Mouse (Mus musculus) heart, embryonic 13.5 days (tissue): ENCODE measurements around the gene Ldlrad3. TPM values are rescaled to one million over a fixed set of nuclear protein-coding genes. Genes with fewer than 3 reads are reported as not detected.
A peak's percentile ranks its signal among the peaks of the same experiment; 100 is the strongest.

Experiments used
- ATAC-seq: fragments of 200-750 bp; cut with Nextera tagmentation; 2 replicates; pipeline ENCODE4 v1.8.0; 2017; ENCODE audit warnings: moderate TSS enrichment; ENCODE audit not compliant: insufficient number of reproducible peaks, low FRiP score, low TSS enrichment; ENCODE audit errors: extremely low read depth
- H3K27ac ChIP-seq: fragments of 300-500 bp; sonication (generic); replicated peaks from 2 replicates; pipeline ENCODE4 v1.5.1; 2015; ENCODE audit warnings: moderate library complexity, mild to moderate bottlenecking, inconsistent platforms
- H3K27me3 ChIP-seq: fragments of 300-500 bp; sonication (generic); replicated peaks from 2 replicates; pipeline ENCODE4 v1.6.1; 2015; ENCODE audit warnings: mild to moderate bottlenecking, inconsistent platforms
- H3K36me3 ChIP-seq: fragments of 300-500 bp; sonication (generic); 2 replicates; pipeline ENCODE4 v1.6.1; 2015; ENCODE audit warnings: mild to moderate bottlenecking, inconsistent platforms
- H3K4me1 ChIP-seq: fragments of 300-500 bp; sonication (generic); 2 replicates; pipeline ENCODE4 v1.6.1; 2015; ENCODE audit warnings: inconsistent platforms
- H3K4me2 ChIP-seq: fragments of 300-500 bp; sonication (generic); 2 replicates; pipeline ENCODE4 v1.6.1; 2015; ENCODE audit warnings: inconsistent platforms, mild to moderate bottlenecking, moderate library complexity
- H3K4me3 ChIP-seq: fragments of 300-500 bp; sonication (generic); 2 replicates; pipeline ENCODE4 v1.5.1; 2015; ENCODE audit warnings: moderate library complexity, mild to moderate bottlenecking, inconsistent platforms
- H3K9ac ChIP-seq: fragments of 300-500 bp; sonication (generic); 2 replicates; pipeline ENCODE4 v1.6.1; 2015; ENCODE audit warnings: inconsistent platforms, mild to moderate bottlenecking, moderate library complexity
- H3K9me3 ChIP-seq: fragments of 300-500 bp; sonication (generic); 2 replicates; pipeline ENCODE4 v1.6.1; 2016; ENCODE audit warnings: inconsistent platforms
- WGBS: fragments of 180-500 bp; shearing (Covaris S2); methylation state at CpG from one replicate; pipeline ENCODE4 v1.1.7; 2015; ENCODE audit warnings: mixed read lengths; 5-methylcytosine and 5-hydroxymethylcytosine counted together
- polyA plus RNA-seq: library from polyadenylated mRNA; unstranded; fragments of >200 nt; fragmentation: Nextera tagmentation; extraction: Ambion mirVana; gene quantifications from 2 replicates; pipeline ENCODE4 v1.2.1, GENCODE M21; 2015

The Ldlrad3 gene
- polyA plus RNA-seq, 1 experiment from 2014 or later: 16.3 TPM

GRCm38 (mm10) chr2:102113323-102113722 lies 72.9 kb downstream of the Ldlrad3 start:
- H3K27ac ChIP-seq: 0 out of 2 replicates have a peak overlapping the region, but pooled peaks have one; percentile 20
- H3K4me3 ChIP-seq: no peak overlapping the region
- H3K27me3 ChIP-seq: no peaks in the 10 kb centered on the region
- peaks cover 7% of the 10 kb centered on the region for H3K36me3 ChIP-seq
- peaks cover 56% of the 10 kb centered on the region for H3K4me1 ChIP-seq
- no peaks in the 10 kb centered on the region for H3K9me3 ChIP-seq
- peak overlapping the region; percentile 34 for H3K4me2 ChIP-seq
- H3K9ac ChIP-seq: no peak overlapping the region
- WGBS: 32% methylated on average over 12 of the region's 12 CpGs
- ATAC-seq: no peak

GRCm38 (mm10) chr2:102111906-102112499 lies 74.2 kb downstream of the Ldlrad3 start:
- WGBS: 46% methylated on average over 13 of the region's 13 CpGs
- Histone ChIP-seq H3K4me1 (peaks cover 56% of the 10 kb centered on the region), H3K36me3 (peaks cover 7% of the 10 kb centered on the region), H3K27ac (0 out of 2 replicates have a peak overlapping the region, but pooled peaks have one; percentile 7), H3K9ac (no peak overlapping the region), H3K4me2 (no peak overlapping the region), H3K9me3 (no peaks in the 10 kb centered on the region), H3K4me3 (no peak overlapping the region), H3K27me3 (no peaks in the 10 kb centered on the region)
- no peak for ATAC-seq

GRCm38 (mm10) chr2:102110306-102110705 lies 75.9 kb downstream of the Ldlrad3 start:
- no peaks in the 10 kb centered on the region for H3K9me3 ChIP-seq
- H3K9ac ChIP-seq: no peak overlapping the region
- peaks cover 45% of the 10 kb centered on the region for H3K4me1 ChIP-seq
- H3K27me3 ChIP-seq: no peaks in the 10 kb centered on the region
- ATAC-seq: no peak
- peaks cover 7% of the 10 kb centered on the region for H3K36me3 ChIP-seq
- H3K4me3 ChIP-seq: no peak overlapping the region
- WGBS: 85% methylated on average over 2 of the region's 2 CpGs
- H3K27ac ChIP-seq: no peak overlapping the region
- H3K4me2 ChIP-seq: no peak overlapping the region

DNA sequence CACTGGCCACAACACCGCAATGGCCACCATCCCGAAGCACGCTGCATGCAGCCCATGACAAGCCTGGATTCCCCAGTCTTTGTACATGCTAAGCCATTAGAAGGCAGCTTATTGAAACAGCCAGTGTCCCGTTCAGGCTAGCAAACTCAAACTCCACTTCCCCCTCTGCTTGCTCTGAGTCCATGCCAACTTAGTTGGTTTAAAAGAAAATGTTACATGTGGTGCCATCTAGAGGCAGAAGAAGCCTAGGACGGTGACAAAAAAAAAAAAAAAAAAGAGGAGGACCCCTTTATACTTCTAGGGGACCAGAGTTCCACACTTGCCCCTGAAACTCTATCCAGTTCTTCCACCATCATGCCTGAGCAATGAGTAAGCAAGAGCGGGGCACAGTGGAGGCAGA lies 78.9 kb downstream of the Ldlrad3 start:
- peaks cover 7% of the 10 kb centered on the region for H3K36me3 ChIP-seq
- ATAC-seq: no peak
- peaks cover 36% of the 10 kb centered on the region for H3K4me1 ChIP-seq
- 58% methylated on average over 6 of the region's 6 CpGs for WGBS
- no peaks in the 10 kb centered on the region for H3K9me3 ChIP-seq
- H3K9ac ChIP-seq: no peak overlapping the region
- H3K4me3 ChIP-seq: no peak overlapping the region
- H3K27me3 ChIP-seq: no peaks in the 10 kb centered on the region
- no peak overlapping the region for H3K27ac ChIP-seq
- no peak overlapping the region for H3K4me2 ChIP-seq

DNA sequence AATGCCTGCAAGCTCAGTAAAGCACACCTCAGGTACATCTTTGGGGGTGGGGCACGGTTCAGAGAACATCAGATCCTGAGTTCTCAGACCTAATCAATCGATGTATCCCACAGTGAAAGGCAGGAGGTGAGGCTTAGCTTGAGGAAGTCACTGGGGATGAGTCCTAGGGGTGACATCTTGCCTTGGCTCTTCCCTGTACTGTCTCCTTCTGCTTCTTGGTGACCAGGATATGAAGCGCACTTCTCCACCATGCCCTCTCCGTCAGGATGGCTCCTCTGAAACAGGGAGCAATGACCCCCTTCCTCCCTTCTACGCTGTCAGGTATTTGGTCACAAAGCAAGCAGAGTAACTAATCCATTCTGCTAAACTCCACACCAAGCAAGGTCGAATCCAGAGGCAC lies 79.5 kb downstream of the Ldlrad3 start:
- Histone ChIP-seq H3K4me2 (no peak overlapping the region), H3K36me3 (peaks cover 7% of the 10 kb centered on the region), H3K4me3 (no peak overlapping the region), H3K27me3 (no peaks in the 10 kb centered on the region), H3K9ac (no peak overlapping the region), H3K27ac (no peak overlapping the region), H3K4me1 (peaks cover 36% of the 10 kb centered on the region), H3K9me3 (no peaks in the 10 kb centered on the region)
- ATAC-seq: no peak
- WGBS: 89% methylated on average over 6 of the region's 6 CpGs

GRCm38 (mm10) chr2:102105454-102105853 lies 80.7 kb downstream of the Ldlrad3 start:
- Histone ChIP-seq H3K4me3 (no peak overlapping the region), H3K27ac (no peak overlapping the region), H3K4me1 (peaks cover 37% of the 10 kb centered on the region), H3K4me2 (no peak overlapping the region), H3K27me3 (no peaks in the 10 kb centered on the region), H3K36me3 (peaks cover 3% of the 10 kb centered on the region; the same call in 1 of the 2 replicates), H3K9ac (no peak overlapping the region), H3K9me3 (no peaks in the 10 kb centered on the region)
- WGBS: 69% methylated on average over 2 of the region's 2 CpGs
- ATAC-seq: no peak

DNA sequence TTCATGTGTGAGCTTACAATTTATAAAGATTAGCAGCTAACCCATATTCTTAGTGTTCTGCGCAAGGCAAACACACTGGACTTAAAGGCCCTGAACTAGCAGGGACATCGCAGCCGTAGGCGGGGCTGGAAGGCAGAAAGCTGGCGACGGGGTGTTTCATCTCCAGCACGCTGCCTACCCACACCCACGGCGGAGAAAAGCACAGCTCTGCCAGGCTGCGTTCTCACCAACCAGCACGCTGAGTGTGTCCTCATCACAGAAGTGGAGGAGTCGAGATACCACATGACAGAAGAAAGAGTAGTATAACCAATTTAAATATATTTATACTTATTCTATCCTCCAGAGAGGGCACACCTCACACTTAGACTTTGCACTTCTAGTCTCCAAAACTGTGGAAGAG lies 82.2 kb downstream of the Ldlrad3 start:
- no peak for ATAC-seq
- Histone ChIP-seq H3K4me3 (no peak overlapping the region), H3K9me3 (no peaks in the 10 kb centered on the region), H3K9ac (no peak overlapping the region), H3K27me3 (no peaks in the 10 kb centered on the region), H3K36me3 (no peaks in the 10 kb centered on the region), H3K4me1 (peaks cover 45% of the 10 kb centered on the region), H3K4me2 (no peak overlapping the region), H3K27ac (no peak overlapping the region)
- 82% methylated on average over 12 of the region's 12 CpGs for WGBS

- no peak overlapping the region for H3K27ac ChIP-seq
- ATAC-seq: no peak
- peaks cover 31% of the 10 kb centered on the region for H3K4me1 ChIP-seq
- 0 out of 2 replicates have a peak, but pooled peaks cover 3% of the 10 kb centered on the region for H3K27me3 ChIP-seq
- no peaks in the 10 kb centered on the region for H3K9me3 ChIP-seq
- no peak overlapping the region for H3K4me3 ChIP-seq
- H3K36me3 ChIP-seq: no peaks in the 10 kb centered on the region
- H3K9ac ChIP-seq: no peak overlapping the region
- WGBS: 43% methylated on average over 4 of the region's 4 CpGs
- no peak overlapping the region for H3K4me2 ChIP-seq
Observed at GRCm38 (mm10) chr2:102100490-102100889, 85.7 kb downstream of the Ldlrad3 start.

DNA sequence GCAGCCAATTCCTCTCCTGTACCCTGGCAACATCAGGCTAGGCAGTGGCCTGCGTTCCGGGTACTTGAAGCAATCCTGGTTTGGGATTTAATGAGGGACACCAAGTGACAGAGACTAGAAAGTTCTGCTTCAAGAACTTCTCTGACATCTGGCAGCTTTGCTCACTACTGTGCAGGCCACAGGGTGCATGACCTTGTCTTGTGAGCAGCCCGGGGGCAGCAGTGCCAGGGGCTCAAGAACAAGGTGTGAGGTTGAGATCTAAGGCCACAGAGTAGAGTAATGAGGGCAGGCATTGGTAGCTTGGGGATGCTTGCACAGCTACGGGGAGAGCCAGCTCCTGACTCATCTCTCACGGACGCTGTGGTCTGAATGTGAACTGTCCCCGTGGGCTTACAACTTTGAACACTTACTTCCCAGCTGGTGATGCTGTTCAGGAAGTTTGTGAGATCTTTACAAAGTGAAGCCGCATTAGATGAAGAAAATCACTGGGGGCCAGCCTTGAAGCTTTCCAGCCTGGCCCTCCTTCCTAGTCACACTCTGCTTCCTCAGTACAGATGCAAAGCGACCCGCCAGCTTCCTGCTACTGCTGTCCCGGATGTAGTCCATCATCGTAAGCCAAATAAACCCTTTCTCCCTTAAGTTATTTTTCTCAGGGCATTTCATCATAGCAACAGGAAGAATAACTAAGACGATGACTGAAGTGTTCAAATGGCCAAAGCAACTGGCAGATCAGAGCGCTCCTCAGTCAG lies 86.3 kb downstream of the Ldlrad3 start:
- Histone ChIP-seq H3K9ac (no peak overlapping the region), H3K36me3 (no peaks in the 10 kb centered on the region), H3K4me2 (no peak overlapping the region), H3K9me3 (no peaks in the 10 kb centered on the region), H3K4me3 (no peak overlapping the region), H3K27ac (no peak overlapping the region), H3K4me1 (peaks cover 25% of the 10 kb centered on the region), H3K27me3 (0 out of 2 replicates have a peak, but pooled peaks cover 3% of the 10 kb centered on the region)
- ATAC-seq: no peak
- WGBS: 69% methylated on average over 14 of the region's 14 CpGs

DNA sequence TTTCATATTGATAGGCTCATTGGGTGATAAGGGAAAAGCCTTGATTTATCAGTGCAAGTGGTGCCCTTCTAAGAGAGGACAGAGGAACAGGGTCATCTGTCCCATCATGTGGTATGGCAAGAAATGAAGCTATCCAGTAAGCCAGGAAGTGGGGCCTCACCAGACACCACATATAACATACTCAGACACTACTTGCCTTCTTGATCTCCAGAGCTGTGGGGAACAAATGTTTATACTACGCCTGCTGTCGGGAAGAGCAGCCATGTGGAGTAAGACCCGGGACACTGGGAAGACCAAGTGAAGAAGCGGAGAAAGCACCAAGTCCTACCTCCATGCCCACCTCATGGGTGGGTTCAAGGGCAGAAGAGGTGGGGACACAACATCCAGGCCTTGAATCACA lies 86.9 kb downstream of the Ldlrad3 start:
- Histone ChIP-seq H3K4me2 (no peak overlapping the region), H3K9ac (no peak overlapping the region), H3K27ac (no peak overlapping the region), H3K4me1 (peaks cover 19% of the 10 kb centered on the region), H3K4me3 (no peak overlapping the region), H3K27me3 (0 out of 2 replicates have a peak, but pooled peaks cover 3% of the 10 kb centered on the region), H3K9me3 (peaks cover under 1% of the 10 kb centered on the region; the same call in 1 of the 2 replicates), H3K36me3 (no peaks in the 10 kb centered on the region)
- no peak for ATAC-seq
- 88% methylated on average over 4 of the region's 4 CpGs for WGBS

GRCm38 (mm10) chr2:102094773-102095172 lies 91.4 kb downstream of the Ldlrad3 start:
- Histone ChIP-seq H3K27ac (no peak overlapping the region), H3K27me3 (0 out of 2 replicates have a peak, but pooled peaks cover 3% of the 10 kb centered on the region), H3K4me3 (no peak overlapping the region), H3K9ac (no peak overlapping the region), H3K4me2 (no peak overlapping the region), H3K36me3 (no peaks in the 10 kb centered on the region), H3K9me3 (peaks cover 5% of the 10 kb centered on the region; the same call in 1 of the 2 replicates), H3K4me1 (peaks cover 11% of the 10 kb centered on the region)
- no peak; the same call in 1 of the 2 replicates for ATAC-seq
- 58% methylated on average over 11 of the region's 11 CpGs for WGBS
